Mouse (Mus musculus) liver, embryonic 14 days (tissue): Measurements from ENCODE around the gene 2210017I01Rik. TPM values are rescaled to one million over a fixed set of nuclear protein-coding genes. Genes with fewer than 3 reads are reported as not detected.

Experiments
- polyA plus RNA-seq: library from polyadenylated mRNA; depleted of rRNA; stranded (reverse); fragments of >200 nt; gene quantifications from 2 replicates; pipeline ENCODE4 v1.2.3, GENCODE M21; 2012; rRNA removed

2210017I01Rik gene
- polyA plus RNA-seq: not detected in 2 replicates

DNA sequence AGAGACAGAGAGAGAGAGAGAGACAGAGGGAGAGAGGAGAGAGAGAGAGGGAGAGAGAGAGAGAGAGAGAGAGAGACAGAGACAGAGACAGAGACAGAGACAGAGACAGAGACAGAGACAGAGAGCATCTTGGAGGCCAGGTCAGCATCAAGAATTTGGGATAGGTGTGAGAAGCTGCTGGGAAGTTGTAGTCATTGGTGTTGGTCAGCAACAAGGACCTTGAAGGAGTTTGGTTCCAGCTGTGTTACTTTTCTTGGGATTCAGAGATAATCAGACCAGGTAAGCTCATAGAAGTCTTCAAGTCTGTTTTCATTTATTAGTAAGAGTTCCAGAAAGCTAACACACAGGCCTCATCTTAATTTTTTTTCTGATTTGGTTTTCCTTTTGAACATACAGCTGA, at the start of gene 2210017I01Rik:
2210017I01Rik (minus strand) TSS at position 101 of the 400 bp plus-strand sequence.

DNA sequence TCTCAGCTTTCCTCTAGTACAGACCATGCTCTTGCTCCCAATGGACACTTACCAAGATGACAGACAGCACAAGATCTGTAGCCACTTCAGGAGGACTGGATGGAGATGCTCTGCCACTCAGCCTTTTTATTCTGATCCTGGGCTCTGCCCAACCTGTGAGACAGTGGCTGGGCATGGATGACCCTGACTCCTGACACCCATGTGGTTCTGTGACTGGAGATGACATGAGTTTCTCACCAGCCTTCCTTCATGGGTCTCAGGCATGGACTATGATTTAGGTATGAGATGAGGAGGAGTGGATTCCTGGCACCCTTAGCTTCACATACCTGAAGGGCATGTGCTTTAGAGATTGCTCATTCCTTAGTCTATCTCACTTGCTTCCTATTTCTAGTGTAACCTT, 49.5 kb upstream of the 2210017I01Rik start, which contains the start of gene Lce1b:
Lce1b (minus strand) TSS at position 101 of the 400 bp plus-strand sequence.

DNA sequence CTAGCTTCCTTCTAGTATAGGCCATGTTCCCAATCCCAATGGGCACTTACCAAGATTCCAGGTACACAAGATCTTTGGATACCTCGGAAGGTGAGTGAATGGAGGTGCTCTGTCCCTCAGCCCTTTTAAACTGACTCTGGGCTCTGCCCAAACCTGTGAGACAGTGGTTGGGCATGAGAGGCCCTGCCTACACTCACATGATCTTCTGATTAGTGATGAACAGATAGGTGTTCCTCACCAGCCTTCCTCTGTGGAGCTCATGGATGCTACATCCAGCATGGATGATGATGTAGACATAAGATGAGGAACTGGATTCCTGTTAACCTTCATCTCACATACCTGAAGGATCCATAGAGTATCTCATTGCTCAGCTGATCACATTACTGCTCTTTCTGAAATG, 40.9 kb upstream of the 2210017I01Rik start, which contains the start of gene Lce1a1:
Lce1a1 (minus strand) TSS at position 101 of the 400 bp plus-strand sequence.

DNA sequence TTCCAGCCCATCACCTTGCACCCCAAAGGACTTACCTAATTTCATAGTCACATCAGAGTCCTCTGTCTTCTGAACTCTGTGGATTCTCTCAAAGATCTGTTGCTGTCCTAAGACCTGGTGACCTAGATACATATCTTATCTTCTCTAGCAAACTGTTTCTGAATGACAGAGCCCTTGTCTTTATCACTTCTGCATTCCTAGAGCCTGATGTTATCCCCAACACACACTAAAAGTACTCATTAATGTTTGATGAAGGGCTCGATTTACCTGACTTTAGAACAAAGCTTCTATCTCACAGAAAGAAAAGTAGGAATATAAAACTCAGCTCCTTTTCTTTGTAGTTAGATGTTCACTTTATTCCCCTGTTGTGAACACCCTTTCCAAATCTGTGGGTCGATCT, 14.3 kb upstream of the 2210017I01Rik start, which contains the start of gene Lce6a:
Lce6a (minus strand) TSS at position 101 of the 400 bp plus-strand sequence.

DNA sequence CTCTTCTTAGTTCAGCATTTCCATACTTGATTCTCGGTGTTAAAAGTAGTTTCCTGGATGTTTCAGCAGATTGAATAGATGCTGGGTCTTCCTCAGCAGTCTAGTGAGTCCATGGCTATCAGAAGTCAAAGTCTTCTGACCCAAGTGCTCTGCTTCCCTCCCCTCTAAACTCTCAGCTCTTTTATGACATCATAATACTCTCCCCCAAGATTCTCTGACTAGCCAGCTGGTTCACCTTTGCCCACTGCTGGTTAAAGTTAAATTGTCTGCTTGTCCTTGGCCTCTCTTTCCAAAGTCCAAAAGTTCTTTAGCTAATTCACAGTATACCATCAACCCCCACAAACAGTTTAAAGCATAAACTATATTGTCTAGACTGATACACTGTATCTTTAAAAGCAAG, 18.4 kb downstream of the 2210017I01Rik start, which contains the start of gene Smcp:
Smcp (minus strand) TSS at position 140 of the 400 bp plus-strand sequence.

DNA sequence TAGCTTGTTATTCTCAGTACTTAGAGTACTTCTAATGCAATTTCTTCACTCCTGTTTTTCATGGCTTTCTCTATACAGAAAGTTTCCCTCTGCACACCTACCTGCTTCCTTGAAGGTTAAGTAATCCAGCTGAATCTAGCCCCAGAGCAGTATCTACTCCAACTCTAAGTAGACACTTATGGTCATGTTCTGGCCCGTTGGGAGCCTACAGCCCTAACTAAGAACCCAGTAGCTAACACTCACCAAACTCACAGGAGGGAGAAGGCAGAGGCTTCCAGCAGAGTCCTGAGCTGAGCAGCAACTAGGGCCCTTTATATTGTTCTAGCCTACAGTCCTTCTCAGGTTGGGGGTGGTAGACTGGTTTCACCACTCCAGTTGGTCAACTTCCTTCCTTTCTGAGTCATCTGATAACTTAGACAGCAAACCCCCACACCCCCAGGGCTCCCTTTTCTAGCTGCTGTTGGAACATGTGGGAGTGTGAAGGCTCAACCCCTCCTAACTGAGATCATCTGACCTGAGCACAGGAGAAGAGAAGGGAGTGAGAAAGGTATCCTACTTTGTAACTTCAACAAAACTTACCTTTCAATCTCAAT, 33.7 kb downstream of the 2210017I01Rik start, which contains the start of gene Ivl:
Ivl (minus strand) TSS at position 287 of the 593 bp plus-strand sequence.

Other genes with a start within 250 kb of the 2210017I01Rik start
- not detected in 2 replicates for gene Sprr2f, start 242.3 kb downstream of the 2210017I01Rik start, polyA plus RNA-seq
- gene Sprr2h, start 221.8 kb downstream of the 2210017I01Rik start, polyA plus RNA-seq: not detected in 2 replicates
- not detected in 2 replicates for gene Sprr2i, start 199.5 kb downstream of the 2210017I01Rik start, polyA plus RNA-seq
- not detected in 2 replicates for gene Sprr2j-ps, start 189.4 kb downstream of the 2210017I01Rik start, polyA plus RNA-seq
- 3.4 and 4.3 TPM in 2 replicates for gene Gm9774, start 178.1 kb downstream of the 2210017I01Rik start, polyA plus RNA-seq
- gene Sprr2k, start 174.9 kb downstream of the 2210017I01Rik start, polyA plus RNA-seq: 0.05 TPM in 1 of 2 replicates, not detected in the other
- gene Sprr1b, start 168.7 kb downstream of the 2210017I01Rik start, polyA plus RNA-seq: not detected in 2 replicates
- not detected in 2 replicates for gene Sprr3, start 148.8 kb downstream of the 2210017I01Rik start, polyA plus RNA-seq
- gene Sprr1a, start 121.6 kb downstream of the 2210017I01Rik start, polyA plus RNA-seq: 0.06 TPM in 1 of 2 replicates, not detected in the other
- not detected in 2 replicates for gene Sprr4, start 107.0 kb downstream of the 2210017I01Rik start, polyA plus RNA-seq
- gene 2310046K23Rik, start 73.0 kb downstream of the 2210017I01Rik start, polyA plus RNA-seq: not detected in 2 replicates
- 0.03 TPM in 2 replicates for gene Ivl, start 33.8 kb downstream of the 2210017I01Rik start, polyA plus RNA-seq
- gene Smcp, start 18.5 kb downstream of the 2210017I01Rik start, polyA plus RNA-seq: 0.03 TPM in 1 of 2 replicates, not detected in the other
- not detected in 2 replicates for gene Lce6a, start 14.2 kb upstream of the 2210017I01Rik start, polyA plus RNA-seq
- not detected in 2 replicates for gene Lce1a1, start 40.8 kb upstream of the 2210017I01Rik start, polyA plus RNA-seq
- gene Lce1b, start 49.4 kb upstream of the 2210017I01Rik start, polyA plus RNA-seq: not detected in 2 replicates
- gene Lce1a2, start 62.8 kb upstream of the 2210017I01Rik start, polyA plus RNA-seq: not detected in 2 replicates
- not detected in 2 replicates for gene Lce1c, start 71.8 kb upstream of the 2210017I01Rik start, polyA plus RNA-seq
- not detected in 2 replicates for gene Lce1d, start 79.7 kb upstream of the 2210017I01Rik start, polyA plus RNA-seq
- gene Lce1e, start 101.6 kb upstream of the 2210017I01Rik start, polyA plus RNA-seq: not detected in 2 replicates
- gene Lce1f, start 112.9 kb upstream of the 2210017I01Rik start, polyA plus RNA-seq: not detected in 2 replicates
- not detected in 2 replicates for gene Gm38119, start 131.6 kb upstream of the 2210017I01Rik start, polyA plus RNA-seq
- gene Lce1g, start 144.8 kb upstream of the 2210017I01Rik start, polyA plus RNA-seq: not detected in 2 replicates
- gene Lce1h, start 157.6 kb upstream of the 2210017I01Rik start, polyA plus RNA-seq: not detected in 2 replicates
- gene Lce1i, start 171.4 kb upstream of the 2210017I01Rik start, polyA plus RNA-seq: not detected in 2 replicates
- gene Lce1j, start 183.0 kb upstream of the 2210017I01Rik start, polyA plus RNA-seq: not detected in 2 replicates
- gene Lce1k, start 200.4 kb upstream of the 2210017I01Rik start, polyA plus RNA-seq: not detected in 2 replicates
- gene Kprp, start 219.8 kb upstream of the 2210017I01Rik start, polyA plus RNA-seq: not detected in 2 replicates
- not detected in 2 replicates for gene Lce1l, start 243.8 kb upstream of the 2210017I01Rik start, polyA plus RNA-seq